Mouse (Mus musculus): ENCODE data around the gene Adrb1.

DNA sequence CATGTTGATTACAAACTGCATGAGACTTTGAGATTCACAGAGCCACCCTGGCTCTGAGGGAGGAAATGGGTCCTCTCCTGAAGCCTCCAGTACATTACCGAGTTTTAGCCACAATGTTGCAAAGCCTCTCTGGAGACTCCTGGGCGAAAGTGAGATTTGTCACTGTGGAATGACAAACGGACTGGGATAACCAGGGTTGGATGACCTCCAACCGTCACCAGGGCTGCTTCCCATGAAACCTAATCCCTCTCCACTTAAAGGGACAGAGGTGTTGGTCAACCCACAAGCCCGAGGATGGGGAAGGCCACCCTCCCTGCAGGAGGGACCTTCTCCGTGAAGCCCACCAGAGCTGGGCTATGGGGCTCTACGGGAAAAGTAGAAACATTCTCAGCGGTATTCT, 44.4 kb upstream of the Adrb1 start:
- no peak for TF ChIP-seq ZC3H11A (IDR thresholded peaks at IDR 0.05; ENCODE audit: low read depth, low read length)
- no peak for TF ChIP-seq POLR2A (IDR thresholded peaks at IDR 0.05; ENCODE audit: control insufficient read depth in 1 of 2, insufficient read depth in 1 of 2, low read depth in 1 of 2, low read length in 2 of 2, poor library complexity in 1 of 2)

All from MEL (cell line).